Mouse (Mus musculus): ENCODE data around the gene Edem3. TPM values are rescaled to one million over a fixed set of nuclear protein-coding genes. Genes with fewer than 3 reads are reported as not detected.
A peak's percentile ranks its signal among the peaks of the same experiment; 100 is the strongest.

The Edem3 gene
- total and polyA plus RNA-seq, 2 experiments from 2014 or later: 6.6 to 16.5 TPM

GRCm38 (mm10) chr1:151858474-151858873, 103.3 kb downstream of the Edem3 start:
- WGBS: 97% methylated on average over 1 of the region's 1 CpGs
- no peak for TF ChIP-seq CTCF (IDR thresholded peaks at IDR 0.05; ENCODE audit: low read depth)
- TF ChIP-seq EP300 (IDR thresholded peaks at IDR 0.05; ENCODE audit: low read depth): no peak
- Histone ChIP-seq H3K4me2 (ENCODE audit: low read depth, low read length) (no peak overlapping the region), H3K4me3 (ENCODE audit: low read depth, low read length) (no peak overlapping the region), H3K27ac (ENCODE audit: low read depth) (no peak overlapping the region), H3K4me1 (ENCODE audit: control insufficient read depth, insufficient read depth) (peaks cover 11% of the 10 kb centered on the region; the same call in 1 of the 2 replicates), H3K9me3 (replicated peaks; ENCODE audit: control insufficient read depth, low read length) (no peaks in the 10 kb centered on the region), H3K36me3 (replicated peaks; ENCODE audit: control insufficient read depth, insufficient read depth, low read length) (no peaks in the 10 kb centered on the region), H3K9ac (replicated peaks; ENCODE audit: low read depth, low read length) (no peak overlapping the region), H3K27me3 (ENCODE audit: control insufficient read depth, insufficient read depth, low read length) (no peaks in the 10 kb centered on the region)
- ATAC-seq (ENCODE audit: insufficient read depth, low read depth) (no peak), DNase-seq (ENCODE audit: low spot score) (no peak)

GRCm38 (mm10) chr1:151861334-151861995, 106.3 kb downstream of the Edem3 start:
- Histone ChIP-seq H3K36me3 (replicated peaks; ENCODE audit: control insufficient read depth, insufficient read depth, low read length) (no peaks in the 10 kb centered on the region), H3K9me3 (replicated peaks; ENCODE audit: control insufficient read depth, low read length) (no peaks in the 10 kb centered on the region), H3K9ac (replicated peaks; ENCODE audit: low read depth, low read length) (no peak overlapping the region), H3K27ac (ENCODE audit: low read depth) (no peak overlapping the region), H3K4me3 (ENCODE audit: low read depth, low read length) (no peak overlapping the region), H3K27me3 (ENCODE audit: control insufficient read depth, insufficient read depth, low read length) (no peaks in the 10 kb centered on the region), H3K4me1 (ENCODE audit: control insufficient read depth, insufficient read depth) (peaks cover 10% of the 10 kb centered on the region; the same call in 1 of the 2 replicates), H3K4me2 (ENCODE audit: low read depth, low read length) (no peak overlapping the region)
- DNase-seq (ENCODE audit: low spot score) (no peak), ATAC-seq (ENCODE audit: insufficient read depth, low read depth) (no peak)
- 60% methylated on average over 20 of the region's 20 CpGs for WGBS
- TF ChIP-seq CTCF (IDR thresholded peaks at IDR 0.05; ENCODE audit: low read depth) (no peak), EP300 (IDR thresholded peaks at IDR 0.05; ENCODE audit: low read depth) (no peak)

GRCm38 (mm10) chr1:151862109-151862508, 106.9 kb downstream of the Edem3 start:
- Histone ChIP-seq H3K9ac (replicated peaks; ENCODE audit: low read depth, low read length) (no peak overlapping the region), H3K27ac (ENCODE audit: low read depth) (no peak overlapping the region), H3K4me1 (ENCODE audit: control insufficient read depth, insufficient read depth) (peaks cover 8% of the 10 kb centered on the region; the same call in 1 of the 2 replicates), H3K36me3 (replicated peaks; ENCODE audit: control insufficient read depth, insufficient read depth, low read length) (no peaks in the 10 kb centered on the region), H3K4me2 (ENCODE audit: low read depth, low read length) (no peak overlapping the region), H3K9me3 (replicated peaks; ENCODE audit: control insufficient read depth, low read length) (no peaks in the 10 kb centered on the region), H3K27me3 (ENCODE audit: control insufficient read depth, insufficient read depth, low read length) (no peaks in the 10 kb centered on the region), H3K4me3 (ENCODE audit: low read depth, low read length) (no peak overlapping the region)
- DNase-seq (ENCODE audit: low spot score) (no peak), ATAC-seq (ENCODE audit: insufficient read depth, low read depth) (no peak)
- TF ChIP-seq CTCF (IDR thresholded peaks at IDR 0.05; ENCODE audit: low read depth): no peak
- no peak for TF ChIP-seq EP300 (IDR thresholded peaks at IDR 0.05; ENCODE audit: low read depth)
- 95% methylated on average over 8 of the region's 8 CpGs for WGBS

- Histone ChIP-seq H3K9ac (replicated peaks; ENCODE audit: low read depth, low read length) (no peak overlapping the region), H3K27me3 (ENCODE audit: control insufficient read depth, insufficient read depth, low read length) (no peaks in the 10 kb centered on the region), H3K4me3 (ENCODE audit: low read depth, low read length) (no peak overlapping the region), H3K4me2 (ENCODE audit: low read depth, low read length) (no peak overlapping the region), H3K9me3 (replicated peaks; ENCODE audit: control insufficient read depth, low read length) (no peaks in the 10 kb centered on the region), H3K4me1 (ENCODE audit: control insufficient read depth, insufficient read depth) (no peaks in the 10 kb centered on the region; the same call in 1 of the 2 replicates), H3K27ac (ENCODE audit: low read depth) (no peak overlapping the region), H3K36me3 (replicated peaks; ENCODE audit: control insufficient read depth, insufficient read depth, low read length) (no peaks in the 10 kb centered on the region)
- no peak for TF ChIP-seq EP300 (IDR thresholded peaks at IDR 0.05; ENCODE audit: low read depth)
- TF ChIP-seq CTCF (IDR thresholded peaks at IDR 0.05; ENCODE audit: low read depth): no peak
- WGBS: 76% methylated on average over 17 of the region's 17 CpGs
- no peak for DNase-seq (ENCODE audit: low spot score)
- no peak for ATAC-seq (ENCODE audit: insufficient read depth, low read depth)
Measured at GRCm38 (mm10) chr1:151863135-151863796, 108.1 kb downstream of the Edem3 start.

GRCm38 (mm10) chr1:151863797-151864147, 108.6 kb downstream of the Edem3 start:
- Histone ChIP-seq H3K9ac (replicated peaks; ENCODE audit: low read depth, low read length) (no peak overlapping the region), H3K36me3 (replicated peaks; ENCODE audit: control insufficient read depth, insufficient read depth, low read length) (no peaks in the 10 kb centered on the region), H3K4me2 (ENCODE audit: low read depth, low read length) (no peak overlapping the region), H3K9me3 (replicated peaks; ENCODE audit: control insufficient read depth, low read length) (no peaks in the 10 kb centered on the region), H3K4me1 (ENCODE audit: control insufficient read depth, insufficient read depth) (no peaks in the 10 kb centered on the region; the same call in 1 of the 2 replicates), H3K27ac (ENCODE audit: low read depth) (no peak overlapping the region), H3K27me3 (ENCODE audit: control insufficient read depth, insufficient read depth, low read length) (no peaks in the 10 kb centered on the region), H3K4me3 (ENCODE audit: low read depth, low read length) (no peak overlapping the region)
- DNase-seq (ENCODE audit: low spot score) (no peak), ATAC-seq (ENCODE audit: insufficient read depth, low read depth) (peak; percentile 71)
- no peak for TF ChIP-seq EP300 (IDR thresholded peaks at IDR 0.05; ENCODE audit: low read depth)
- TF ChIP-seq CTCF (IDR thresholded peaks at IDR 0.05; ENCODE audit: low read depth): no peak
- WGBS: 66% methylated on average over 12 of the region's 12 CpGs

Measured in heart, postnatal 0 days (tissue).